Mouse (Mus musculus): ENCODE measurements around the gene Blm. TPM values are rescaled to one million over a fixed set of nuclear protein-coding genes. Genes with fewer than 3 reads are reported as not detected.
"Not testable (repeated sequence)": the region's sequence is repeated elsewhere in the genome, so short reads cannot be mapped to it uniquely, and the experiment has no call there.

Blm gene
- polyA plus RNA-seq, 1 experiment = 150 TPM

DNA sequence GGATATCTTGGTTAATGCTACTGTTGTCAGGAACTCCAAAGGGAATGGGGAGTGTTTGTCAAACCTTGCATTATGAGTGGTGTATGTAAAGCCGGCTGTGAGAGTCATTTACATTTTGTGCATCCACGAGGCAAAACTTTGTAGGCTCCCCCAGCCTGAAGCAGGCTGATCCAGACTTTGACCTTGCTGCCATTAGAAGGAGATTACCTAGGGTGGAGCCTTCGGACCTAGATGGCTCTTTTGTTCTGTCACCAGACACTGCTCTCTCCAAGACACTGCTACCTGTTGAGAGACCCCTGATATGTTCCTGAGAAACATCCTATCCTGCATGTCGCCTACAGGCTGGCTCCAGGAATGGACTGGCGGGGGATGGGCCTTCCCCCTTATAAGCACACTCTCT, 4.7 kb upstream of the Blm start:
- TF ChIP-seq FLI1 (IDR thresholded peaks at IDR 0.05; ENCODE audit: low read length) (no peak), GATA1 (IDR thresholded peaks at IDR 0.05; ENCODE audit: borderline replicate concordance, low read length) (no peak)
- peaks cover 68% of the 10 kb centered on the region for H3K4me1 ChIP-seq
- no peak overlapping the region for H3K4me3 ChIP-seq (replicated peaks)
- H3K27me3 ChIP-seq (replicated peaks) = no peaks in the 10 kb centered on the region
- H3K9me3 ChIP-seq = no peaks in the 10 kb centered on the region
- H3K36me3 ChIP-seq (replicated peaks; ENCODE audit: low read length) = peaks cover 12% of the 10 kb centered on the region

DNA sequence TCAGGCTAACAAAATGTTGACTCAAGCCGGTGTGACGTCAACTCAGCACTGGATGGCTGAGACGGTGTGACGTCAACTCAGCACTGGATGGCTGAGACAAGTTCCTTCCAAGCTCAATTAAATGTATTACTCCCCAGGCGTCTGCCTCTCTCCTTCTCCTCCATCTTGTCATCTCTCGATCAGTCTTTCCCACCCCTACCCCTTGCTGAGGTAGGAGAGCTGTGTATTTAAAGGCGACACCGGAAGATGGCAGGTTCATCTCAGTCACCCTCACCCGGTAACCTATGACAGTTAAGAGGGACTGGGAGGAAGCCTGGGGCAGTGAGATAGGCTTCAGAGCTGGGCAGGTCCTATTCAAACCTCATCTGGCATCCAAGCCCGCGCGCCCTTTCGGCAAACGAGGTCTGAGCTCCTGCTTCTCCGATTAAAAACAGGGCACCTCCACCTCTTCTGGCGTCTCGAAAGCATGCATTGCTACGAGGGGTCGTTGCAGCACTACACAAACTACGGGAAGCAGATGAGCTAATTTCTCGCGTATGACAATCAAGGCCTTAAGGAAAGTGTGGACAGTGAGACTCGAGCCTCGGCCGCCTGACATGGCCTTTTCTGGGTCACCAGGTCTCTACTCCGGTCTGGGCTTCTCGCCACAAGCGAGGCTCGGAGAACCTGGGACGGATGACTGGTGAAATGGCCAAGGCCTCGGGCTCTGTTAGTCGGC, 469 bp downstream of the Blm start:
- TF ChIP-seq FLI1 (IDR thresholded peaks at IDR 0.05; ENCODE audit: low read length) (0 out of 2 replicates have a peak, but pooled peaks have one; percentile 49), GATA1 (IDR thresholded peaks at IDR 0.05; ENCODE audit: borderline replicate concordance, low read length) (peak; percentile 56; the same call in 1 of the 3 replicates)
- H3K27me3 ChIP-seq (replicated peaks) = no peaks in the 10 kb centered on the region
- no peaks in the 10 kb centered on the region for H3K9me3 ChIP-seq
- peak overlapping the region; percentile 97 for H3K4me3 ChIP-seq (replicated peaks)
- H3K36me3 ChIP-seq (replicated peaks; ENCODE audit: low read length) = peaks cover 7% of the 10 kb centered on the region
- H3K4me1 ChIP-seq = peaks cover 78% of the 10 kb centered on the region

DNA sequence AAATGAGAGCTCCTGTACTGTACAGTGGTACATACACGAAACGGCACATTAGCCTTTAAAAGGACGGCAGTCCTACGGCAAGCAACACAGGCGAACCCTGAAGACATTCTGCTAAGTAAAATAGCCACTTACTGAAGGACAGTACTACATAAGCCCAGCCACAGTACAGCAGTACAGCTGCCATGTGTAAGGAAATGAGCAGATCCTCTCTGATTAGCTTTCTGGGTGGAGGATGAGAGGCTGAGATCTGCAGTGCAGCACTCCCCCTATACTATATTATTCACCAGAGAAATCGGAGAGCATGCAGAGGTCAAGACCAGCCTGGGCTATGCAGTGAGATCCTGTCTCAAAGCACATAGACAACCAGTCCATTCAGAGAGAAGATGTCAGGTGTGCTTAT, 3.8 kb downstream of the Blm start:
- Histone ChIP-seq H3K27me3 (replicated peaks) (no peaks in the 10 kb centered on the region), H3K36me3 (replicated peaks; ENCODE audit: low read length) (peaks cover 19% of the 10 kb centered on the region), H3K4me1 (peaks cover 80% of the 10 kb centered on the region), H3K9me3 (no peaks in the 10 kb centered on the region), H3K4me3 (replicated peaks) (peak overlapping the region; percentile 89)
- TF ChIP-seq FLI1 (IDR thresholded peaks at IDR 0.05; ENCODE audit: low read length) = no peak
- TF ChIP-seq GATA1 (IDR thresholded peaks at IDR 0.05; ENCODE audit: borderline replicate concordance, low read length) = no peak

DNA sequence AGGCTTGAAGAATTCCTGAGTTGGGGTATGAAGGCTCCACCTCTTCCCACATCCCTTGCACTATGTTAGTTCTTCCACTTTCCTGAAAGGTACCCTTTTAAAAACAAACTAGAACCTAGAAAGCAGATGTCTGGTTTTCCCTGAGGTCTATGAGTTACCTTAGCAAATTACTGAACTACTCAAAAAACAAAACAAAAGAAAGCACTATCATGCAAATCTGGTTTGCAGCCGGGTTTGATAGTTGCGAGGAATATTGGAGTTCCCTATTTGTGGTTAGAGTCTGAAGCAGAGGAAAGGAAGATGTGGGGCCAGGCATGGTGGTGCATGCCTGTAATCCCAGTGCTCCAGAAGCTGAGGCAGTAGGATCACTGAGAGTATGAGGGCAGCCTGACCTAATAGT, 4.3 kb downstream of the Blm start:
- TF ChIP-seq FLI1 (IDR thresholded peaks at IDR 0.05; ENCODE audit: low read length) (no peak), GATA1 (IDR thresholded peaks at IDR 0.05; ENCODE audit: borderline replicate concordance, low read length) (no peak)
- no peaks in the 10 kb centered on the region for H3K9me3 ChIP-seq
- H3K27me3 ChIP-seq (replicated peaks) = no peaks in the 10 kb centered on the region
- H3K4me1 ChIP-seq = peaks cover 82% of the 10 kb centered on the region
- H3K4me3 ChIP-seq (replicated peaks) = peak overlapping the region; percentile 89
- peaks cover 19% of the 10 kb centered on the region for H3K36me3 ChIP-seq (replicated peaks; ENCODE audit: low read length)

DNA sequence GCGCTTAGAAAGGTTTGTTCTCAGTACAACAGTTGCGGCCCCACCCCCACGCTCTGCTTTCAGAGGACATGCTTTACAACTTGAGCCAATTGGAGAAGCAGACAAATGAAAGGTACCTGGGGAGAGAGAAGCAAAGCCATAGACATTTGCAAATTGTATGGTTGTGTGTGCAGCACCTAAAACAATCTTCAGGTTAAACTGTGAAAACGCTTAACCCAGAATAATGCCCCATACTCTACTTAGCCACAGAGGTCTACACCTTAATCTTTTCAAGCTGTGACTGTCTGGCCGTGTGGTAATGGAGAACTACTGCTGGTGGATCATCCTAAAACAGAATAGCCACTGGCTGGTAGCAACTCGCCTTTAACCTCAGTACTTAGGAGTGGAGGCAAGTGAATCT, 8.2 kb downstream of the Blm start:
- H3K9me3 ChIP-seq = no peaks in the 10 kb centered on the region
- H3K4me3 ChIP-seq (replicated peaks) = no peak overlapping the region
- TF ChIP-seq FLI1 (IDR thresholded peaks at IDR 0.05; ENCODE audit: low read length) = no peak
- peaks cover 89% of the 10 kb centered on the region for H3K4me1 ChIP-seq
- no peaks in the 10 kb centered on the region for H3K27me3 ChIP-seq (replicated peaks)
- peaks cover 33% of the 10 kb centered on the region for H3K36me3 ChIP-seq (replicated peaks; ENCODE audit: low read length)

DNA sequence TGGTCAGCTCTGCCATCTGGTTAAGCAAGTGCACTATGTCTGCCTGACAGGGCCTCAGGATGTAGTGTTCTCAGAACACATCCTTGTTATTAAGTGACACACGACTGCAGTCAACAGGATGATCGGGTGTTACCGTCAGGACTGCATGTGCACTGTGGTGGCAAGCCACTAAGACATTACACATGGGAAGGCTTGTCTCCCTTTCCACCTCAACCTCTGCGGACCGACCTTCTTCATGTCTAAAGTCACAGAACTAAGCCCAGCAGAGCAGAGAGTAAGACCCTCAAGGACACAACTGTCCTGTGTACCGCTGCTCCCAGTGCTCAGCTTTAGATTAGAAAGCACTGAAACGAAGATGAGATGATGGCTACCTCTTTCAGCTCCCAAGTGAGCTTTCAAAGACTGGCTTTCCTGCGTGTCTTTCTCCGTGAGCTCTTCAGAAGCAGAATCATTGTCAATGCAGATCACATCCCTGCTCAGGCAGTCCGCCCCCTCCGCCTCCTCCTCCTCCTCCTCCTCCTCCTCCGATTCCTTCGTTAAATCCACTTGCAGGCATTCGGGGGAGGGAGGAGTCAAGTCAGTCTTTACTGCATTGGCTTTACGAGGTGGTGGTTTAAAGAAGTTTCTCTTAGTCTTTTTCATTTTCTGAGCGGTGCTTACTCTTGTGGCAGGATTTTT, 22.4 kb downstream of the Blm start:
- H3K4me1 ChIP-seq = peaks cover 60% of the 10 kb centered on the region
- no peak for TF ChIP-seq GATA1 (IDR thresholded peaks at IDR 0.05; ENCODE audit: borderline replicate concordance, low read length)
- TF ChIP-seq FLI1 (IDR thresholded peaks at IDR 0.05; ENCODE audit: low read length) = no peak
- H3K9me3 ChIP-seq = no peaks in the 10 kb centered on the region
- H3K4me3 ChIP-seq (replicated peaks) = peak overlapping the region; percentile 51
- peaks cover 81% of the 10 kb centered on the region for H3K36me3 ChIP-seq (replicated peaks; ENCODE audit: low read length)
- H3K27me3 ChIP-seq (replicated peaks) = no peaks in the 10 kb centered on the region

DNA sequence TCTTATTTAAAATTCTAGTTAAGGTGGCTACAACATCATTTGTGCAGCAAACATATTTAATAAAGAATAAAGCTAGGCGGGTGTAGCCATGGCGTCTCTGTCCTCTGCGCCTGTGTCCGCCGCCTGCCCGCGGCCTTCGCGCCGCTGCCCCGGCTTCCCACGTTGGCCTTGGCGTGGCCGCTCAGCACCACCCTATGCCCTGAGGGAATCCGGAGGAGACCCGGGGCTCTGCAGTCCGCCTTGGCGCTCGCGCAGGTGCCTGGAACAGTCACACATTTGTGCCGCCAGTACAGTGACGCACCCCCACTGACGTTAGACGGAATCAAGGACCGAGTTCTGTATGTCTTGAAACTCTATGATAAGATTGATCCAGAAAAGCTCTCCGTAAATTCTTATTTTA, 27.2 kb downstream of the Blm start:
- peaks cover 95% of the 10 kb centered on the region for H3K36me3 ChIP-seq (replicated peaks; ENCODE audit: low read length)
- H3K4me1 ChIP-seq = peaks cover 52% of the 10 kb centered on the region
- H3K9me3 ChIP-seq; H3K27me3 ChIP-seq (replicated peaks); H3K4me3 ChIP-seq (replicated peaks): not testable (repeated sequence)

DNA sequence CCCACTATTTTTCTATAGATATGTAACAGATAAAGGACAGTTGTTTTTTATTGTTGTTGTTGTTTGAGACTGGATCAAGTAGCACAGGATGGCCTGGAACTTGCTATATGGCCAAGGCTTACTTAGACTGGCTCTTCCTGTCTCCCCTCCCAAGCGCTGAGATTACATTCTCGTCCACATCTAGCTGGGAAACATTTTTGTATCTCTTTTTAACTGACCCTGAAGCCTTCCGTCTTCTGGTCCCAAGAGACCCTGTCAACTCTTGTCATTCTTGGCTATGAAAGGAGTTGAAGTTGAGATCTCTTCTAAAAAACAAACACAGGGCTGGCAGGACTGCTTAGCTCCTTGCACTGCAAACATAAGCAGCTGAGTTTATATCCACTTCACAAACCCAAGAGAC, 28.9 kb downstream of the Blm start:
- TF ChIP-seq GATA1 (IDR thresholded peaks at IDR 0.05; ENCODE audit: borderline replicate concordance, low read length) (no peak), FLI1 (IDR thresholded peaks at IDR 0.05; ENCODE audit: low read length) (no peak)
- Histone ChIP-seq H3K4me3 (replicated peaks) (no peak overlapping the region), H3K4me1 (peaks cover 46% of the 10 kb centered on the region), H3K36me3 (replicated peaks; ENCODE audit: low read length) (peaks cover 95% of the 10 kb centered on the region), H3K27me3 (replicated peaks) (no peaks in the 10 kb centered on the region), H3K9me3 (no peaks in the 10 kb centered on the region)

DNA sequence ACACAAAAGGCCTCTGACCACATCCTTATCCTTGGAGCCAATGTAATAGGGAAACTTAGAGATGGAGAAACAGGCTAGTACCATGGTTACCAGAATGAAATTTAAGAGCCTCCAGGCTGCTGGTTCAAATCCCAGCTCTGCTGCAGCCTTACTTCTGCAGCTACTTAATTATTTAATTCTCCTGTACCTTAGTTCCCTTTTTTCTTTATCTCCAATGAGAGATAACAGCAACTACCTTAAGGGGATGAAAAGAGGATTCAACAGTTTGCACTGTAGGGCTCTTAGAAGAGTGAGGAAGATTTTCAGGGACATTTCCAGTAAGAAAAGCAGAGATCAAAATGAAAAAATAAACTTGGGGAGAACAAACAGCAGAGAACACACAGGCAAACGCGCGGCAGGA, 30.0 kb downstream of the Blm start:
- Histone ChIP-seq H3K27me3 (replicated peaks) (no peaks in the 10 kb centered on the region), H3K4me1 (peaks cover 57% of the 10 kb centered on the region), H3K9me3 (no peaks in the 10 kb centered on the region), H3K36me3 (replicated peaks; ENCODE audit: low read length) (peaks cover 93% of the 10 kb centered on the region), H3K4me3 (replicated peaks) (no peak overlapping the region)
- TF ChIP-seq GATA1 (IDR thresholded peaks at IDR 0.05; ENCODE audit: borderline replicate concordance, low read length) (no peak), FLI1 (IDR thresholded peaks at IDR 0.05; ENCODE audit: low read length) (no peak)

DNA sequence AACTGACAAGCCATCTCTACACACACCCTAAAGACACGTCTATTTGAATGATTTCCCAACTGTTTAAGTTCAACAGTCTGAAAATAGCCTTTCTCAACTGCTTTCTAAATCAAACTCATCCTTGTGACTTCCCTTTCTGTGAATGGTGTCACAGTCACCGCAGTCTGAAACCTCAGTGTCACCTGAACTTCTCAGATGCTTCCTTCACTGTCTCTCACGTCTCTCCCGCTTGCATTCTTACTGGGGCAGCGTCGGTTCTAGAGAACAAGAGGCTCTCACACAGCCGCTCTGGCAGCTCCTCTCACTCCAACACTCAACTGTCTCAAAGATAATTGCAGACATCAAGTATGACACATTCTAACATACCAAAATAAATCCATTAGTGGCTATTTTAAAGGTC, 33.9 kb downstream of the Blm start:
- H3K27me3 ChIP-seq (replicated peaks) = no peaks in the 10 kb centered on the region
- H3K4me1 ChIP-seq = peaks cover 75% of the 10 kb centered on the region
- H3K4me3 ChIP-seq (replicated peaks) = no peak overlapping the region
- TF ChIP-seq FLI1 (IDR thresholded peaks at IDR 0.05; ENCODE audit: low read length) (no peak), GATA1 (IDR thresholded peaks at IDR 0.05; ENCODE audit: borderline replicate concordance, low read length) (no peak)
- H3K9me3 ChIP-seq = no peaks in the 10 kb centered on the region
- peaks cover 84% of the 10 kb centered on the region for H3K36me3 ChIP-seq (replicated peaks; ENCODE audit: low read length)
